9 mouse cellular contexts compared by ENCODE assay signal in genomic region chr4:36951150-36951954, GRCm38 (mm10). TPM values are rescaled to one million over a fixed set of nuclear protein-coding genes. Genes with fewer than 3 reads are reported as not detected.
A peak's percentile ranks its signal among the peaks of the same experiment; 100 is the strongest.
DNase-seq lines count a peak whose midpoint lies in the region; ATAC-seq lines count a peak whose summit lies in the region.
"Had no signal": no experiment of that assay in that cellular context is flagged by ENCODE, and none has a peak within 500 bp of the region (broad histone marks: within the 10 kb centered on the region; RNA-seq: fewer than 3 reads in every experiment).

TSS of gene Lingo2 (minus strand) at chr4:36951747.

- peak within 1 kb of the TSS; percentile 71 for H3K4me3 ChIP-seq in midbrain, embryonic 10.5 days

- no peak for ATAC-seq in CD4-positive, CD25-positive, alpha-beta regulatory T cell, adult 4 months

- peaks cover 61% of the 10 kb centered on the region for H3K27me3 ChIP-seq in midbrain, embryonic 10.5 days (ENCODE audit: low read depth, poor library complexity, severe bottlenecking)

- peak; percentile 11 for DNase-seq in adrenal gland, postnatal 14 days
- no peak for DNase-seq in adrenal gland, adult (ENCODE audit: inconsistent age in 2 of 2, low spot score in 1 of 2)
- peak; percentile 5 for DNase-seq in thymus, postnatal 4 days
- no peak for DNase-seq in thymus, postnatal 10 days (ENCODE audit: low spot score in 2 of 2)
- DNase-seq in layer of hippocampus, adult 18-20 months (ENCODE audit: low spot score in 2 of 2): peak; percentile 22 to 58
- peak; percentile 56 for DNase-seq in midbrain, embryonic 10.5 days (ENCODE audit: low spot score)
- DNase-seq in testis, postnatal 10 days (ENCODE audit: low spot score): peak; percentile 44

- no peaks in the 10 kb centered on the region for H3K9me3 ChIP-seq in midbrain, embryonic 10.5 days (replicated peaks)

- H3K27ac ChIP-seq in midbrain, embryonic 10.5 days (replicated peaks): peak within 1 kb of the TSS; percentile 49

- no peaks in the 10 kb centered on the region for H3K36me3 ChIP-seq in midbrain, embryonic 10.5 days

- peaks cover 30% of the 10 kb centered on the region for H3K4me1 ChIP-seq in midbrain, embryonic 10.5 days

- under 1% methylated on average over 61 of the region's 61 CpGs for WGBS in midbrain, embryonic 10.5 days

RNA-seq across cellular contexts. Expression of gene Lingo2, which starts in this region (rescaled TPM):
- total RNA-seq in adrenal gland, postnatal 14 days (2021): 0.71 TPM in 1 of 2 replicates, not detected in the other
- 10 to 100 TPM; 35.4 to 38.1 TPM for total RNA-seq in layer of hippocampus, adult 18-20 months (2021)
- 1.1 and 2.0 TPM in 2 replicates for polyA plus RNA-seq in midbrain, embryonic 10.5 days (2016; fragmentation: Nextera tagmentation; extraction: Ambion mirVana)
- under 1 TPM in 1 of 2 experiments, not detected in 1; 0.22 TPM for polyA plus RNA-seq in CD4-positive, CD25-positive, alpha-beta regulatory T cell, adult 4 months (2017; shearing (Covaris generic))
- total RNA-seq: heart, postnatal 10 days had no signal

Comparison
In these comparisons a context has a peak if more than half of its experiments do, and no peak if none do; other contexts are left out.
1. RNA of gene Lingo2 (total RNA-seq): 35.4 to 38.1 TPM in layer of hippocampus, adult 18-20 months; 0.71 TPM in adrenal gland, postnatal 14 days; every median in the first group is over 10 times any median in the second.
2. DNase-seq: peak in thymus, postnatal 4 days (single experiment), layer of hippocampus, adult 18-20 months (2 of 2), midbrain, embryonic 10.5 days (single experiment) and testis, postnatal 10 days (single experiment); none in adrenal gland, adult (0 of 2) and thymus, postnatal 10 days (0 of 2).
3. Peak in DNase-seq in adrenal gland, postnatal 14 days; RNA of the gene not detected or under 1 TPM.